Mouse (Mus musculus) right cerebral cortex, postnatal 14 days (tissue): ENCODE results near the gene Srrm4.

Source experiments
- DNase-seq: peaks from one replicate; pipeline ENCODE4 v3.0.0; 2022

Gene Srrm4

DNA sequence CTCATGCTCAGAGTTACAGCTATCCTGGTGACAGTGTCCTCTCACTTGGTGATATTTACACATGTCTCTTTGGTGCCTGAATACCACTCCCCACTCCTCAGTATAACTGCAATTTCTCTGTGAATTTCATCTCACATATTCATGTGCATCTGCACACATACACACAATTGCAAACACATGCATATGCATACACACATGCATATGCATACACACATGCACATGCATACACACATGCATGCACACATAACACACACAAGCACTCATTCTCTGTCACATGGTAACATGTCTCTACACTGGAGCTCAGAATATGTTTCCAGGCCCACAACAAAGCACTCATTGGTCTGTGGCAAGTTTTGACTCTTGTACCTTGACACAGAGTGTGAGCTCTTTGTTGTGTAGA, 39.0 kb downstream of the Srrm4 start:
- DNase-seq = no peak

DNA sequence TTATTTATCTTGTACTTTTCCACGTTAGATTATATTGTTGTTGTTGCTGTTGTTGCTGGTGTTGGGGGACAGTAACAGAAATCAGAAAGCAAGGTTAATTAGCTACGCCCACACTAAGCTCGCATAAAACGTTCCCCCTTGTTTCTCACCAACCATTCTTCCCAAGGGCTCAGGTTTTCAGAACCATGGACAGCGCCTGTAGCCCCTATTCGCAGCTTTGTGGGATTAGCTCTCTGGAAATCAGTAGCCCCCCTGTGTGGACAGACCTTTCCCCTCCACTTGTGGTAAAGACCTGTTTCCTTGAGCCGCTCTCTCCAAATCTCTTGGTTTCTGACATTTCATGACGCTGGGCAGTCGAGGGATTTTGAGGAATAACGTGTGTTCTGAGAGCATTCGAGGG, 45.9 kb downstream of the Srrm4 start:
- DNase-seq = no peak

DNA sequence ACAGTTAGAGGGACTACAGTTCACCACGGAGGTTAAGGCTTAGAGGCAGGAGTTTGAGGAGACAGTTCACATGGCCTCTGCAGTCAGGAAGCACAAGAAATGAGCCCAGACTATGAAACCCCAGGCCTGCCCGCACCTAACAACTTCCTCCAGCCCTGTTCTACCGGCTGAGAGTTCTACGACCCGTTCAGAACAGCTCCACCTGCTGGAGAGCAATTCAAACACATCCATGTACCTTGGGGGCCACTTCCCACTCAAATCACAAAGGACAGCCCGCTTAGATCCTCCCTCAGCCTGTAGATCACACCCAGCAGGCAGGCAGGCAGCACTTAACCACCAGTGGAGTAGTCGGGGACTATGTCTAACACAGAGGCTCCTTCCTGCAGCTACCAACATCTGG, 49.3 kb downstream of the Srrm4 start:
- DNase-seq = no peak

DNA sequence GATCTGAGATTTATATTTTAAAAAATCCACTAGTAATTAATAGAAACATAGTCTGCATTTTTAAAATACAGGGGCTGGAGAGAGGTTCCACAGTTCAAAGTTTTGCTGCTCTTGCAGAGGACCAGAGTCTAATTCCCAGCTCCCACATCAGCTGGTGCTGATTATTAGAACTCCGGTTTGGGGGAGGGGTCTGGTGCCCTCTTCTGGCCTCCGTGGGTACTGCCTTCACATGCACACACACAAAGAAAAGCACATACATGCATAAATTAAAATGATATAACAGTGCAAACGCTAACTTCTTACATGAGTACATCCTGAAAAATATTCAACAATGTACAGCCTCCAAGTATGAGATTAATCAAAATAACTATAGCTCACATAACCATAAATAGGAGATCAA, 50.5 kb downstream of the Srrm4 start:
- DNase-seq = no peak

DNA sequence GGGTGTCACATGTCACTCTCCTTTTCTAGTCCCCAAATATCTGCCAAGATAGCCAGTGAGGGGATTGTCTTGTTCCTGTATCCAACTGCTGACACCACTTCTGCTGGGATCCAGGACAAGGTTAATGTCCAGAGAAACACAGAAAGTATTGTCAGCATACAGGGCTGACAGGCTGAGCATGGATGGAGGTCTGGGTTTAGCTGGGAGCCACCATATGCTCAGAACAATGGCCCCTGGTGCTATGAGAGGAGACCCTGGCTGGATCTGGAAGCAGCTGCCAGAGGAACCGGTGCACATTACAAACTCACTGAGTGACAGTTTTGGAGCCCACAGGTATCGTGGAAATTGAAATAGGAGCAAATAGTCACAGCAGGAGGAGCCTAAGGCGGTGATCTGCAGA, 52.3 kb downstream of the Srrm4 start:
- no peak for DNase-seq

DNA sequence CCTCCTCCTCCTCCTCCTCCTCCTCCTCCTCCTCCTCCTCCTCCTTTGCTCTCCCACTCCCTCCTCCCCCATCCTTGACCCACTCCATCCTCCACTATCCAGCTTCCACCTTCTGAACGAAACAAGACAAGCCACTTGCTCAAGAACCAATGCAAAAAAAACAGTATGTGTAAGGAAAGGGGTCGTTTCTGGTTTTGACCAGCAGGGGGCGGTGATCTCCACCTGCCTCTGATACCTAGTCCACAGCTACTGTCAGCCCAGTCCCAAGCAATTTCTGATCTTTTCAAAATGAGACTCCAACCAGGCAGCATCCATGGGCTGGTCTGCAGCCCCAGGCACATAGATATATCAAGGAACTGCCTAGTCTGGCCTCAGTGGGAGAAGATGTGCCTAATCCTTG, 53.1 kb downstream of the Srrm4 start:
- no peak for DNase-seq

DNA sequence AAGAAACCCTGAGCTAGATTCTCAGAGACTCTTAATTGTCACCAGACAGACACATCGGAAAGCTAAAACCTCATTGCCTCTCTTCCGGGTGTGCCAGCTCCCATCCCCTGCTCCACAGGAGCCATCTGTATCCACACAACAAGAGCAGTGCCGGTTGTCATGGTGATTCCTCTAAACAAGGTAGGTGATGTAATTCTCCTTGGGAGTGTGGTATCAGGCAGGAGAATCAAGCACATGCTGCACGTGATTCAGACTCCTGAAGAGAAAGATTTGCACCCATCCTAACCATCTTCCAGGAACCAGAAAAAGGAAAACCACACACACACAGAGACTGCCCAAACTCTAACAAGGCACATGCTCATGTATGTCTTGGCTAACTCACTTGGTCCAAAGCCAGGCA, 65.3 kb downstream of the Srrm4 start:
- peak; percentile 52 for DNase-seq

DNA sequence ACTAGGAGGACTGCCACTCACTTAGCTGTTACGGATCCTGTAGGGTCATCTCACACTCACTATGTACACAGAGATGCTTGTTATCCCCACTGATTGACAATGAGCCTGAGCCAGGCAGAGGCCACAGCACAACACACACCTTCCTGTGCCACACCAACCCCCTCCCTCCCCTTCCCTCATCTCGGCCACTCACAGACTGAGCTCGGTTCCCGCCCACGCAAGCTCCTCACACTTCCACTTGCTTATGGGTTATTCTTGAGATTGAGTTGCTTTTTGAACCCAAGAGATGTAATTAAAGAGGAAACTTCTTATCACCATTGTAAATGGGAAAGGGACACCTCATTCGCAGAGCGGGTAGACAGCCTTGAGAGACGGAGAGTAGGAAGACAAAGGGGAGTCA, 66.3 kb downstream of the Srrm4 start:
- DNase-seq = peak; percentile 37

DNA sequence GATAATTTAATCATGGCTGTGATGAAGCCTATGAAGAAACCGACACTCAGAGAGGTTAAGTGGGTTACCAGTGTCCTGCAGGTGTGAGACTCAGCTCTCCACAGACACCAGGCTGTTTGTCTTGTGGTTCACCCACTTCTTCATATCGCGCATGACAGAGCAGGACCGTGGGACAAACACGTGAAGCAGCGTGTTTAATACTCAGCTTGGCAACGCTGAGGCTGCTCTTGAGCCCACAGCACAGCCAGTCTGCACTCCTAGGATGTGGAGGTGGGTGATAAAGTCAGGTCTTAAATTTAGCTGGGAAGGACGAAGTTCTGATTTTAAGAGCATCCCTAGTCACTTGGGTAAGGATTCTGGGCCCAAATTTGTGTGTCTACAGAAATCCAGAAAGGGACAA, 68.1 kb downstream of the Srrm4 start:
- peak; percentile 43 for DNase-seq

DNA sequence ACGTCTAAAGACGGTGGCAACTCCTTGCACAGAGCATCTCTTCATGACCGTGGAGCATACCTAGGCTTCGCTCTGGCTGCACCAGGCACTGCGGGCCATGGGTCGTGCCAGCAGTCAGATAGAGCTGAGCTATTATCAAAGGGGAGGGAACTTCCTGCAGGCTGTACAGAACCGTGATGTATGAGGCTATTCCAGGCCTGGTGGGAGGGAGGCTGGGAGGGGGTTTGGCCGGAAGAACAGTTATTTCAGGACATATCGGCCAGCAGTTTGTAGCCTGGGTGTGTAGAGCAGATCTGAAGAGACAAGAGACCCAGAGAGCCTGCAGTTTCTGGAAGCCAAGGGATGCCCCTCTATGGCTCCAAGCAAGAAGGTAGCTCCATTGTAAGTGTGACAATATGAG, 68.5 kb downstream of the Srrm4 start:
- DNase-seq = no peak

DNA sequence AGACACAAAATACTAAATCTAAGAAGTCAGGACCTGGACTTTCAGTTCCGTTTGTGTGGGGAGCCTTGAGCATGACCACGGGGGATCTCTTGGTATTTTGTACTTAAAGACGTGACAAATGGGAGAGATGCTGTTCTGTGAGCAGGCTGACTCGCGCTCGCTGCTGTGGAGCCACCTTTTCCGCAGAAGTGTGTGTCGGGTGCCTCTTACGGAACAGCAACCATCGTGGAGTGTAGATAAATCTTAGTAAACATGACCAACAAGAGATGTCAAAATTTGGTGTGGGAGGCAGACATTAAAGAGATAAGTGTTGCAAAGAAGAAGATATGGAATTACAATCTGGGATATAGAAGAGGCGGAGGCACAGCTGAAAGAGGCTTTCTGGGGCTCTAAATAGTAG, 69.3 kb downstream of the Srrm4 start:
- DNase-seq = no peak

DNA sequence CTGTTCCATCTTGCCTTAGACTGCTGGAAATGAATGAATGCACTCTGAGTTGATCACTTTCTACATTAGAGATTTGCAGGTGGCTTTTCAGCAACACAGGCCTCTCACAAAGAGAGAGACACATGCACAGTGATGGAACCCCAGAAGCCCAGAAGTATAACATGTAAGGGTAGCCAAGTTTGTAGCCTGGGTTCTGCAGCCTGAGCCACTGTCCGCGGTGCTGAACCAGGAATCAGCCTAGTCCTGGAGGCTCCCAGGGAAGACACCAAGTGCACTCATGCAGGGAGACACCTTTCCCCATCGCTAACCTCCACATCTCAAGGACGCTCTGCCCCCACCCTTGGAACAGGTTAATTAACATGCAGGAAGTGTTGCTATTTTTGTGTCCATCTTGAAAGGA, 73.6 kb downstream of the Srrm4 start:
- no peak for DNase-seq

DNA sequence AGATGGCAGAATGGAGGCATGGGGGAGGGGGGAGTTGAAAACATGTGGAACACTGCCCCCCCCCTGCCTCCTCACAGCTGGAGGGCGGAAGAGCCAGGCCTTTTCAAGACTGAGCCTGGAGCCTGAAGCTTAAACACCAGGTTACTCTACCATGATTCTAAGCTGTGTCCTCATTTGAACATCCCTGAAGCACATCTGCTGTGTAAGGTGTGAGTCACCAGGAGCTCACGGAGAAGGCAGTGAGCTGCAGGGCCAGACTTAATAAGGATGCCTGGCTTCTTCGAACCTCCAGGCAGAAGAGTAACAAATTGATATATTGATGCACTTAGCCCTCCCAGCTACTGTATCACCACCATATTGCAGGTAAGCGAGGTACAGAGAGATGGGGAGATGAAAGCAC, 79.5 kb downstream of the Srrm4 start:
- no peak for DNase-seq

DNA sequence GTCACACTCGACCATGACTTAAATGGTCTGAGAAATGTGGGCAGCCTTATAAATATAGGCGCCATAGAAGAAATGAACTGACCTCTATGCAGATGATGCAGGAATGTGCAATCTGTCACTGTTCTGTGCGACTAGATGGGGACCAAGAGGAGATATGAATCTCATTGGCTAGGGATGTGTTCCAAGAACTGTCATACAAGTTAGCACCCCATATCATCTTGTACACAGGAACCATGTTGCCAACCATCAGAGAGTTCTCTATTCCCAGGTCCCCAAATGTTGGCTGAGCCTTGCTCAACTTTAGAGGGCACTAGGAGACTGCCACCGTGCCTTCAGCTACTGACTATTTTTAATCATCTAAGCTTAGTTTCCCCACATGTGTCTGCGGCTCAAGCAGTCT, 81.4 kb downstream of the Srrm4 start:
- DNase-seq = no peak

DNA sequence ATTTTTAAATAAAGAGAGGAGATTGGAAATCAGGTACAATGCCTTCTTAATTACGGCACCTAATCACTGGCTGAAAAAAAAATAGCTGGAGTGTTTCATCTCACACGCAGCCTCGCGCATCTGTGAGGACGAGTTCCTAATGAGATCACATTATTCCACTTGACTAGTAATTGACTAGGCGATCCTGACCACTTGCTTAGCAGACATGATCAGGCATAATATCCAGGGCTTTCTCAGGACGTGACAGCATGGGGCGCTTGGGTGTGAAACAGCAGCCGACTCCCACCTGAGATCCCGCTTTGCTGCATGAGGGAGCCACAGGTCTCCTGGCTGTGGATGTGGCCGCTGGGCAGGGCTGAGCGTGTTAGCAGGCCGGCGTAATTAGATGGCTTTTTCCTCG, 90.3 kb downstream of the Srrm4 start:
- DNase-seq = no peak

DNA sequence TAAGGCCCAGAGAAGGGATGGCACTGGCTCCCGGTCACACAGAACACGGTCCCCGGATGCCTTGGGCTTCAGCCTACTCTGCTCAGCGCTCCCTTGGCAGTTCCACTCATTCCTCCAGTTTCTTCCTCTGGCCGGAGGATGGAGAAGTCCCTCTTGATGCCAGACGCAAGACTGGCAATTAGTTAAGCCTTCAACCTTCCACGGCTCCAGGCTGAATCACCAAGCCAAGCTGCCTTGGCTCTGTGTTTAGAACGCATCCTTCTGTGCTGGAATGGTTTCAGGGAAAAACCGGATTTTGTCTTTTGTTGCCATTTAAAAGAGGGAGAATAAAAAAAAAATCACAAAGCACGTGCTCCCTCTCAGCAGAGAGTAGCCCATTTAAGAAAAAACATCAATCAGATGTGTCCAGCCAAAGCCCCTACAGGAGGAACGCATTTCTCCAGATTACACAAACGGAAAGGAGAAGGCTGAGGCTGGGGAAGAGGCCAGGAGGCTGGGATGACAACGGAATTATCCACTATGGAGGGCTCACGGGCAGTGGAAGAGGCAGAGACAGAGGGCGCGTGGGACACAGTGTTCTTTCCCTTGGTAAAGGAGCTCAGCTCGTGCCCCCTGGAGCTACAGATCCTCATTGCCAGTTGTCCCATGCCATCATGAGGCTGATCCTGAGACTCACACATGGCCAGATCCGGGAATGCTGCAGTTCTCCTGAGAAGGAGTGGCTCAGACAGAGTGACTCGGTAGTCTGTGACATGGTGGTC, 92.6 kb downstream of the Srrm4 start:
- DNase-seq = no peak

DNA sequence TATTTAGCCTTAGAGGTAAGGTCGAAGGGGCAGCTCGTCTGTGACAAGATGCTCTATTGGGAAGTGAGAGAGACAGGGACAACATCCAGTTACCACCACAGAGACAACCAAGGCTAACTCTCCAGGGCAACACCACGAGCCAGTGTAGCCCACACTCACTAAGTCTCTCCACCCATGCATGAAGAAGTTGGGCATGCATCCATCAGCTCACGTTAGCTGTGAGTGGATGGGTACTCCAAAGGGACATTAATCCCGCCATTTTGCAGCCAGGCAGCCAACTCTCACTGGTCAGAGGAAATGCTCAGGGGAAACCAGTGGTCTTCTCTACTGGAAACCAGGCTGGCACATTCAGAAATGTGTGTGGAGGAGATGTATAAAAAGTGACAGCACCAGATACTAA, 93.8 kb downstream of the Srrm4 start:
- DNase-seq = no peak

DNA sequence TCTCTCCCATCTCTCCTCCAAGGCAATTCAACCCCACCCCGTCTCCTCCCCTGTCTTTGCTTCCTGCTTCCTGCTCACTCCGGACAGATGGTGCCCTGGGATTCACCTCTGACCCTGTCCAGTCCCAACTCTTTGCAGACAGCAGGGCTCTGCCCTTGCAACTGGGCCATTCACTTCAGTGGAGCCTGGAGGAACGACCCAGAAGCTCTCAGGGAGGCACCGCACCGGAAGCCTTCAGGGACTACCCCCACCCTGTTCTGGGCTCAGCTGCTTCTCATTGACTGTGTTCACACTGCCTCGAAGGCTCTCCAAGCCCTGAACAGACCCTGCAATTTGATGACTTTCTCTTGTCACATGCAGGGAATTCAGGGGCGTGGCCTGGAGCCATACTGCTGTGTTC, 94.4 kb downstream of the Srrm4 start:
- DNase-seq = no peak

DNA sequence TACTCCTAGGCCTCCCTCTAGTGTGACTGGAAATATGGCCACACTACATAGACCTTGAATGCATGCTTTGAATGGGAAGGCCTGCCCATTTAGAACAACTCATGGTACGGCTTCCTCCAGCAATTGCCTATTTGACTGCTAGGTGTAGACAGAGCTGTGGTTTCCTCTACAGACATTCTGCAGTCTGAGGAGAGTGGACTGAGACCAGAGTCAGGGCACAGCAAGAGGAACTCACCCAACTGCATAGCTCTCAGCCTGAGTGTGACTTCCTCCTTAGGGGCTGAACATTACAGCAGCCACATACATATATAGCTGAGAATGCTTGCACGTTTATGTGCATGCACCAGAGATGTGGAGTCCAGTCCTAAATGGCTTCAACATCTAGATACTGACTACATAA, 94.9 kb downstream of the Srrm4 start:
- DNase-seq = no peak

DNA sequence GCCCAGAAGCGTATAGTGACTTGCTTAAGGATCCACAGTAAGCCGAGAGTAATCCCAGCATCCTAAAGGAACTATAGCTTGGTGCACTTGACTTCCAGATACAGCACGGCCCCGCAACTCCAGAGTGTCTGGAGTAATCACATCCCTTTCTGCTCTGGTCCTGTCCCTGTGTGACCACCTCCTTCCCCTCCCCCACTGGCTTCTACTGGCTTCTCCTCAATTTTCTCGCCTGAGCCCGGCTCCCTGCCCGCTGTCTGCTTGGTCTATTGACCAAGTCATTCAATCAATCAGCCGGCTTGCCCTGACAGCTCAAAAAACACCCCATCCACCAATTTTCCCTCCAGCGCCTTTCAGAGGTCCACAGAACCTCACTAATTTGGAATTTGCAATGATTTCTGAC, 96.2 kb downstream of the Srrm4 start:
- no peak for DNase-seq

DNA sequence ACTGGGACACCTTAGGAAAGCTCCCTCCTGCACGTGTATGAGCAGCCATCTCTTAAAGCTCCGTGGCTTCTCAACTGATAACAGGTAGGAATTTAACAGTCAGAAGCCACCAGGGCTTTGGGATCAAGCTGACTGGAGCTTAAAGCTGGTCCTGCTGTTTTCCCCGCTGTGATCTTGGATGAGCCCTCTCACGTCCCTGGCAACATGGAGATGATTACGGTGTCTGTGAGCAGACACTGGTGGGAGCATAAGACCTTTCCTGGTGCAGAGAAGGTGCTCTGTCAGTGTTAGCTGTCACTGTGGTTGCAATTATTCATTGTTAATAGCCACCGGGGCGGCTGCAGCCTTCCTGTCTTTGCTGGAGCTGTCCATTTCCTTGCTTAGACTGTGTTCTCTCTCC, 97.2 kb downstream of the Srrm4 start:
- no peak for DNase-seq

DNA sequence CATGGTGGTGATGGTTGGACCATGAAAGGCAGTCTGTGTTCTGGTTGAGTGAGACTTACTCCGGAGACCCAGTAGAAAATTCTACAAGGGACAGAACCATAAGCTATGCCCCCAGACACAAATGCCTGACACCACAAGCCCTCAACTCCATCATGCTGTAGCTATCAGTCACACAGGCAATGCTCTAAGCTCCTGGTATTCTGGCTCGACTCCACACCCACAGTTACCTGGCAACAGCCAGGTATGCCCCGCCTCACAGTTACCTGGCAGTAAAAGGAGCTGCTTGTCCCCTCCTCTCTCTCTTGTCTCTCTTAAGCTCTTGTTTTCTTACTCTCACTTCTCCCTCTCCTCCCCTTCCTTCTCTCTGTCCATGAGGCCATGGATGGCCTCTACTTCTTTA, 98.9 kb downstream of the Srrm4 start:
- DNase-seq = no peak

DNA sequence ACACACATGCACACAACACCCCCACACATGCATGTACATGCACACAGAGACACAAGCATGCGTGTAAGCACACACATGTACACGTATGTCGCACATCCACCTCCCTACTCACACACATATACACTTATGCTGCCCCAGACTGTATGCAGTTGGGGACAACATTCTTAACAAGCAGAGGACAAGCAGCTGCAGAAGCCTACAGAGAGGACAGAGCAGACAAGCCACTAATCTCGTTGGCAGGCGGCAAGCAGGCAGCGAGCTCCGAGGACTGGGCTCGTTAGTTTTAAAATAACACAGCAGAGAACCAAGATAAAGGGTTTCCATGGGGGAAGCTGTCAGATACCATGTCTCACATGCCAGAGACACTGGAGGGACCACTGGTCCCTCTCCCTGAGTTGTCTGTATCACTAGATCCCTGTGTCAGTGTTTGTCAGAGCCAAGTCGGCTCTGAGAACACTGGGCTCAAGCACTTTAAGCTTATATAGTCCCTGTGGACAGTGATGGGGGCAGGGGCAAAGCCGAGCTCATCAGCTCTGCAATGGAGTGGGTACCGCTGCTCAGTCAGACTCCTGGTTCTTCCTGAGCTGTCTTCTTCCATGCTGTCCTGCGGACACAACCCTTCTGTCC, 99.7 kb downstream of the Srrm4 start:
- no peak for DNase-seq

DNA sequence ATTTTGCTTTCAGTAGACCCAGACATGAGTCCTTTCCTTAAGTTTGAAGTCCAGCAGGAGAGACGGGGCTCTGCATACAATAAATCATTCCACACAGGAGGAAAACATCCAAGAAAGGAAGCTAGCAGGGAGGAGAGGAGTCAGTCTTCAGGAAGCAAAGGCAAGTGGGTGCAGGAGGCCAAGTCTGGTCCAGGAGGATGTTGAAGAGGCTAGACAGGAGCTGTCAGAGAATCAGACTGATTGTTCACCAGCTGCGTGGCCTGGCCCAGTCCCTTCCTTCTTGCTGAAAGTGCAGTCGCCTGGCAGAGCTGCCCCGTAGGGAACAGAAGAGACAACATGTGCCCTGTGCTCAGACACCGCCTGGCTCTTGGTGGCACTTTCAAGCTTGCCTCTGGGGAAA, 100.8 kb downstream of the Srrm4 start:
- DNase-seq = no peak

DNA sequence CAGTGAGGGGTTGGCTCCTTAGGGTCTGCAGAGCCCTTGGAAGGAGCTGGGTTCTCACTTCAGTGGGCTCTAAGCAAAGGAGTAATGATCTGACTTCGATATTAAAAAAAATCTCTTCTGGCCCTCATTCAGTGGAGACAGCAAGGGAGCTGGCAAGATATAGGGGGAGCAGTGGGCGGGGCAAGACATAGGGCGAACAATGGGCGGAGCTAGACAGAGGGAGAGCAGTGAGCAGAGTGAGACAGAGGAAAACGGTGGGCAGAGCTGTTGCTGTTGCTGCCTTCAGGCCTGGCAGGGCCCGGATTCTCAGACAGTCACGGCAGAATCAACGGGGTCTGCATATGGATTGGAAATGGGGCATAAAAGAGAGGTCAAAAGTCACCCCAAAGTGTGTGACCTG, 102.0 kb downstream of the Srrm4 start:
- no peak for DNase-seq
